Mouse (Mus musculus): ENCODE measurements around the gene Pnrc2.

Pnrc2 gene

DNA sequence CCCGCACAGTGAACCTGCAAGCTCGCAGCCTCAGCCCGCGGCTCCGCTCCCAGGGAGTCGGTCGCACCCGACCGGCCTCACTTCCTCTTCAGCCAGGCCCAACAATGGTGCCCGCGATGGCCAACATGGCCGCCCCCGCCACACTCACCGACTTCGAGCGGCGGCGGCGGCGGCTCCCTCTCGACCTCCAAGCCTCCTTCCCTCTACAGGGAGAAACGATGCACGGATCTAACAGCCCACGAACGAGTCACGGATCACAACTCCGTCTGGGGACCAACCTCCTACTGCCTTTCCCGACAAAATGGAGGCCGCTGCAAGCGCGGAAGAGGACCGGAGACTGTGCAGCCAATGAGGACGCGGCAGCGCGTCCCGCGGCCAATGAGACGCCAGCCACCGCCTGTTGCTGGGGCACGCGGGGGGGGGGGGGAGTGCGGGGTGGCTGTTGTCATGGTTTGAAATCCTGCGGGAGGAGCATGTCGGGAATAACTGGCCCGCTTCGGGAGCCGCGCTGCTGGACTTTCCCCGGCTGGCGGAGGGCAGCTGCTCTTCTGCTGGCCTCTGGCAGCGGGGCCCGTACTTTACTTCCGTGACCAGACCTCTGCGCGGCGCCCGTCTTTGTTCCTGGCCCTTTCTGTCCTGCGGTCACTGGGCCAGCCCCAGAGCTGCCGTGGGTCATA, at the start of gene Pnrc2:
Gene Pnrc2, minus strand, starts transcription at position 325 of the 677 bp plus-strand sequence.
- peak; percentile 88 for DNase-seq (ENCODE audit: low spot score)

DNA sequence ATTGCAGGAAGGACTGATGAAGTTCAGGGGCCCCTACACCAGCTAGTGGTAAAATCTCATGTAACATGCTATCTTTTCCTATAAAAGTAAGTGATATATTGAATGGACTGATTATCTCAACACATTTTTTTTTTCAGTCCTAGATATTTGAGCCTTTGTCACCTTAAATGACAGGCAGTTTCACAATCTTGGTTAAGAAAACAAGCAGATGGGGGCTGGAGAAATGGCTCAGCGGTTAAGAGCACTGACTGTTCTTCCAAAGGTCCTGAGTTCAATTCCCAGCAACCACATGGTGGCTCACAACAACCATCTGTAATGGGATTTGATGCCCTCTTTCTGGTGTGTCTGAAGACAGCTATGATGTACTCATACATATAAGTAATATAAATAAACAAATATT, 48.5 kb upstream of the Pnrc2 start:
- DNase-seq (ENCODE audit: low spot score) = no peak

DNA sequence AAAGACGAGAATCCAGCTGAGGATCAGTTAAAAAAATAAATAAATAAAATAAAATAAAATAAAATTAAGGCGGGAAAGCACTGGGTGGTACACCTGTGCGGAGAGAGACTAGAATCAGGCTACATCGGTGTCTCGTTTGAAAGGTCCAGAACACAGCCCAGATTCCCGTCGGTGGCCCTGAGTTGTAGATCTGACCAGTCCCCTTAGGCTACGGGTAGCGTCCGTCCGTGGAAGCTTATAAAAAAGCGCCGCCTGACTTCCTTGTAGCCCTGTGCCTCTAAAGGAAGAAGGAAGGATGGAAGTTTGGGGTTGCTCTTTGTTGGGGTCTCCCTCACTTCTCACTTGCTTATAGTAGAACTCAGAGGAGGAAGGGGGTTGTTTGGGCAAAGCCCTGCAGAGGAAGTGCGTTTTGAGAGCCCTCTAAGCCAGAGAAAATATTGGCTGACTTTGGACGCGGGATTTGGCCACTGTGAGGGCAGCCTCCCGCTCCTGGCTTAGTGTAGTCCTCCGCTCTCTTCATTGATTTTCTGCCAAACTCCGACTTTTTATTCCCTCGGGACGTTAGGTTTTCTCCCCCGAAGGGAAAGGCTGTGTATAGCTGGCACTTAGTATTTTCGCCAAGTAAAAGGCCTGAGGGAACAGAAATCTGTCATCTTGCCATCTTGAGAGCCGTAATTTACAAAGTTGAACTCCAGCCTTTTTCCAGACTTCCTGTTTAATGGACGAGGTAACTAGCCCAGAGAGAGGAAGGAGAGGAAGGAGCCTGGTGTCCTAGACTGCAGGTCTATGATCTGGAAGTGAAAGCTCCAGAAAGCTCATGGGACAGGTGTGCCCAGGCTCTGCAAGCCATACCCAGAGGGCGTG, 47.8 kb upstream of the Pnrc2 start:
- DNase-seq (ENCODE audit: low spot score) = no peak

DNA sequence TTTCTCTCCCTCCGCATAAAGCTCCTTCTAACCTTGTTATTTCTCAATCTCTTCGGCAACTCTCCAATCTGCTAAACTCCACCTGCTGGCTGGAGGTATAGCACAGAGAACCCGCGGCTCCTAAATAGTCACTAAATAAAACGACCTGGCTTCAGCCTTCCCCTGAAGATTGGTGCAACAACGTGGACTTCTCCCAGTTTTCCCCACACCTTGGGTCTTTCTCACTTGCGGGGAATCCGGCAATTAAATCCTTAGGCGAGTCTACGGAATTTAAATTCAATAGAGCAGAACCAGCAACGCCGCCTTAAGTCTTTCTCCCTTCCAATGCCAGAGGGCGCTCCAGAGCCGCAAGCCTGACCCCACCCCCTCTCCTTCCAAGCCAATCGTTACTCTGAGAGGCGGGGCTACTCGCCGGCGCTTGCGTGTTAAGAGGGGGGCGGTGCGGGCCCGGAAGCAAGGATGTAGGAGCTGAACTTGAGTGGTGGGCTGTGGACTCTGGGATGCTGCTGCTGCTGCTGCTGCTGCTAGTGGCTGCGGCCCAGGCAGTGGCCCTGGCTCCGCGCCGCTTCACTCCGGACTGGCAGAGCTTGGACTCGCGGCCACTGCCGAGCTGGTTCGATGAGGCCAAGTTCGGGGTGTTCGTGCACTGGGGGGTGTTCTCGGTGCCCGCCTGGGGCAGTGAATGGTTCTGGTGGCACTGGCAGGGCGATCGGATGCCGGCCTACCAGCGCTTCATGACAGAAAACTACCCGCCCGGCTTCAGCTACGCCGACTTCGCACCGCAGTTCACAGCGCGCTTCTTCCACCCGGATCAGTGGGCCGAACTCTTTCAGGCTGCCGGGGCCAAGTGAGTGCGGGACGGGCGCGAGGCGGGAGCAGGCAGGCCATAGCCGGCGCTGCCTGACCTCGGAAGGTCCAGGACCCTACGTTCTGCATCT, 46.9 kb upstream of the Pnrc2 start, which contains the start of gene Fuca1:
Gene Fuca1, plus strand, starts transcription at position 432 of the 938 bp plus-strand sequence.
- DNase-seq (ENCODE audit: low spot score) = peak; percentile 97

DNA sequence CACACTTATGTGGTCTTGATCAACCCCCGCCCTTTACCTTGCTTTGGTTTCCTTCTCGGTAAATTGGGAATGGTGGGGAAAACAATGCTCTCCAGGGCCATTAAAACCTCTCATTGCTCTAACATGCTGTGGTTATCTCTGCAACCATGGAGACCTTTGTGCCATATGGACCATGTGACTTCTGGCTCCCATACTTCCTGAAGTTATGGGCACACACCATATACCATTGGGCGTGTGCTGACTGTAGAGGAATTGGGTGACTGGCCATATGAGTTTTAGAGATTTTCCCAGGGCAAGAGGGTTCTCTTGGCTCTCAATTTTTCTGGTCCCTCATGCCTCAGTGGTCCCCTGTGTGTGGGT, 45.6 kb upstream of the Pnrc2 start:
- no peak for DNase-seq (ENCODE audit: low spot score)

DNA sequence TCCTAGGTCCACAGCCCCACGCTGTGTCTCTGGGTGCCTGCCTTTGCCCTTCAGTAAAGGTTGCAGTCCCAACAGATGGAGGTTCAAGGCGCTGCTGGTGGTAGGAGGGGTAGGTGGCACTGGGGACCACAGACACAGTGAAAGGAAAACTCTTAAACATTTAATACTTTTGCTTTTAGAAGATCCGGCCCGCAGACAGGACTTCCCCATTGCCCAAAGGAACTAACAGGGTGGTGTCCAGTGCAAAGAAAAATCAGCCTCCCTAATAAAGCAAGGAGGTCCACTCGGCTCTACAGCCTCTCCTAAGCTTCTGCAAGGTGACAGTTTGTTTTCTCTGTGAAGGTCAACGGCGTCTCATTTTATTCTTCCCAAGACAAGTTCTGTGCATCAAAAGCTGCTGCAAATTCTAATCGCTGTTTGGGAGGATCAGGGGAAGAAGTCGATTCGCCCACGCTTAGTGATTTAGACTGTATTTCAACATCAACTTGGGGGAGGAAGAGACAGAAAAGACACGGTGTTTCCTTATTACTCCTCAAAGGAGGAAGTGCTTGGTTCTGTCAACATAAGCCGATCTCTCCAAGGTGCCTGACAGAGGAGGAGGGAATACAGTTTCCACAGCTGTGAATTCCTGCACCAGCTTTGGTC, 45.1 kb upstream of the Pnrc2 start:
- no peak for DNase-seq (ENCODE audit: low spot score)

DNA sequence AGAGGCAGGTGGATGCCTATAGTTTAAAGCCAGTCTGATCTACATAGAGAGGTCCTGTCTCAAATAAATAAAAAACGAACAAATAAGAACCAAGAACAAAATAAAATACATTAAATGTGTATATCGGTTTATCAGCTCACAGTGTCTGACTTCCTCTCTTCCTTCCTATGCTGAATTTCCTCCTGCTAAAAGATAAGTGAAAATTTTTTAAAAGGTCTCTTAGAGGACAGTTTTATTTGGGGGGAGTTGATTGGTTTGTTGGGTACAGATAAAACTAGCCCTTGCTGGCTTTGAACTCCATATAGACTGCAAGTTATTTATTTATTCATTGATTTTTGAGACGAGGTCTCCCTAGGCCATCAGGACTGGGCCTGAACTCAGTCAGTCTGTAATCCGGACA, 39.8 kb upstream of the Pnrc2 start:
- no peak for DNase-seq (ENCODE audit: low spot score)

DNA sequence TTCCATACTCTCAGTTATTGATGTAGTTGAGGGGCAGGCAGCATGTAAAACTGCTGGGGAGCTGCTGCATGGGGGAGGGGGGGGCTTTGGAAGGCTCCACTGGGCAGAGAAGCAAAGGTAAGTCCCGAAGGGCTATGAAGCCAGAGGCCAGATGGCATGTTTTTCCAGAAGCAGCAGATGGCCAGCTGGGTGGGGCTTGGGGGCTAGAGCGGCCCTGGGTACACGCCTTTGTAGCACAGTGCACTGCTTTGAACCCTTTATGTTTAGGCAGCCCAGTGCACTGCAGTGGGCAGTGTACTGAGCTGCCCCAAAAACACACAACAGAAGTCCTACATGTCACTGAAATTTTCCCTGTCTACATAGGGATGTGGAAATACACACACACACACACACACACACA, 39.2 kb upstream of the Pnrc2 start:
- DNase-seq (ENCODE audit: low spot score) = no peak

DNA sequence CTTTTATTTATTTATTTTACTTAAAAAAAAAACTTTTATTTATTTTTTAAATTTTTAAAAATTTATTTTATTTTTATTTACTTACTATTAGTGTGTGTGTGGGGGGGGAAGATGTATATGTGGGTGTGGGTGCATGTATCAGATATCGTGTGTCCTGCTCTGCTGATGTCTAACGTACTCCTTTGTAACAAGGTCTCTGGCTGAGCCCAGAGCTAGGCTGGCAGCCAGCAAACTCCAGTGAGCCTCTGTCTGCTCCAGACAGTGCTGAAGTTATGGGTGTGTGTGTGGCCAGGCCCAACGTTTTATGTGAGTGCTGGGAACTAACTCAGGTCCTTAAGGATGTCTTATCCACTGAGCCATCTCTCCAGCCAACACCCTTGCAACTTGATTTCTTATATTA, 38.5 kb upstream of the Pnrc2 start:
- no peak for DNase-seq (ENCODE audit: low spot score)

DNA sequence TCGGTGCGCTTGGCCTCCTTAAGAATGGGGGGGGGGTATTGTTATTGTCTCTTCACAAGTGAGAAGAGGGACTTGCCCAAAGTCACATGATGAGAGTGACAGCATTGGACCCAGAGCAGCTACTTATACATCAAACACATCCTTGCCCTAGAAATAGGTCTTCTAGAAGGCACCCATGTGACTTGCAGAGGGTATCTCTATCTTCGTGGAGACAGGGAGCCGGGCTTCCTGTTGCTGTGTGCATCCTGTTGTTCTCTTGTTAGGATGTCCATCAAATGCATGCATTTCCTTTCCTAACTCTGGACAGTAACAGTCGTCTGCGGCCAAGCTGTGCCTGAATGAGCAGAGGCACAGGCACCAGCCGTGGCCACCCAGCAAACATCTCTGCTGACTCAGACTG, 37.9 kb upstream of the Pnrc2 start:
- DNase-seq (ENCODE audit: low spot score) = peak; percentile 74

DNA sequence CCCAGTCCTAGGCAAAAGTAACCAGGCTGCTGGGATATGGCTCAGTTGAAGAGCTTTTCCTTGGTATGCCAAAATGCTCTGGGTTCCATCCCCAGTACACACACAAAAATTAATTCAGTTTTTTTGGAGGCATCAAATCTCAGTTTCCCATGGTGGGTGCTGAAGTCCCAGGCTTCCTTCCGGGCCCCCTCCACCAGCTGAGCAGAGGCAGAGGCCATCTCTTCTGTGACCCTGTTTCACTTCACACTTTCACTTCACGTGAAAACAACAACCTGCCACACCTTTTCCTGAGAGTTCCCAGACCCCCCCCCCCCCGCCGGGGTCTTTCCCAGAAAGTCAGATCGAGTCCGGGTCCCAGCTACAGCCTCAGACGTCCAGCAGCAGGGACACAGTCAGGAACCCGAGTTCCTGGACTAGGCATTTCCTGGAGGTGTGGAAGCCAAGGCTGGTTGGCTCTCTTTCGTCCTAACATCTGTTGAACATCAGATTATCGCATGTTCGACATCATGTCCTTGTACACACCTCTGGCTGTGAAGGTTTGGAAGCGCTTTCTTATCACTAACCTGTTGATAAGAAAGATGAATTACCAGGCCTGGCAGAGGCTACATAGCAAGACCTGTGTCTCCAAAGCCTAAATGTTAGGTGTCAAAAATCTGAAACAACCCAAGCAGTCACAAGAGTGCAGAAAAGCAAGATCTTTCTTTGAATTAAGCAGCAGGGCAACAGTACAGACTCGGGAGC, 35.8 kb upstream of the Pnrc2 start:
- DNase-seq (ENCODE audit: low spot score) = no peak

DNA sequence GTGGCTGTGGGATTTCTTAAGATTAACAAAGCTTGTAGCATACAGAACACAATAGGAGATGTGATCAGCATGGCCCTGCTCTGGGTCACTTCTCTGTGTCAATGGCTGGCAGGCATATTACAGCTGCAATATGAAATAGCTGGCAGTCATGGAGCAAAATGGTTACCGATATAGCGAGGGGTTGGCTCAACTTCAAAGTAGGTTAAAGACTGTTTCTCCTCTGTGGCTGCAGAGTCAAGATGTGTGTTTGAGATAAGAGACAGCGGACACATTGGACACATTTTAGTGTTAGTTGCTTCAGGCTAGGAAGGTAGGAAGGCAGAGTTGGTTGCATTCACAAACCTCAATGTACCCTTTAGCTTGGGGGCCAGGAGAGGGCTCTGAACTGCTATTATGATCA, 33.0 kb upstream of the Pnrc2 start:
- peak; percentile 21 for DNase-seq (ENCODE audit: low spot score)

DNA sequence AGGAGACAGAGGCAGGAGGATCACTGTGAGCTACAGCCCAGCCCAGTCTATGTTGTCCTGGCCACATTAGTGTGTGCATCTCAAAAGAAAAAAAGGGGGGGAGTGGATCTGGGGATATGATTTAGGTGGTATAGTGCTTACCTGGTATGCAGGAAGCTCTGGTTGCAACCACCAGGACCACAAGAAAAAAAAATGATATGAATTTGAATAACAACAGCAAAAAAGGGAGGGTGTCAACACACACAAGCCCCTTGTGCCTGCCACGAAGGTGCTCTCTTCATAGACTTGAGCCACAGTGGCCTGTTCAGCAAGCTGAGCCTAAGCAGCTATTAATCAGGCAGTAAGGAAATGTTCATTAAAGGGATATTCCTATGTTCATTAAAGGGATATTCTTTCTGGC, 31.2 kb upstream of the Pnrc2 start:
- DNase-seq (ENCODE audit: low spot score) = peak; percentile 71

DNA sequence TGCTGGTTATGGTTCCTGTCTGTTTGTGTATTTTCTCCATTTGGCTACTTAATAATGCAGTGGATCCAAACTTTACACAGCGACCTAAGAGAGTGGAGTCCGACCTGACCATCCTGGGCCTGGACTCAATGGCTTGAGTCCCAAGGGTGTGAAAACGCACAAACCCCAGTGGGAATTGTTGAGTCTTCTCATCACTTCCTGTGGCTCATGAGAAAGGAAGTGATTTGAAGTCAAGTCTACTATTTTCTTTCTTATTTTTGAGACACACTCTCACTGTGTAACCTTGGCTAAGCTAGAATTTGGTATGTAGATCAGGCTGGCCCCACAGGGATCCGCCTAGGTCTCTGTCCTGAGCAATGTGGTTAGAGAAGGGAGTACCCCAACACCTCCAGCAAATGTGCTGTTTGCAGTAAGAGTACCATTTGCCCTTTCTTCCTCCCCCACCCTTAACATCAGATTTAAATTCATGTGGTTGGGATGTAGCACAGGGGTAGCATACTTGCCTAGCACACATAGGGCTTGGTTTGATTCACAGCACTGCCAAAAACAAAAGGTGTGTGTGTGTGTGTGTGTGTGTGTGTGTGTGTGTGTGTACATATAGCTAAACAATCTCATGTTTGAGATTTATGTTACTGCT, 29.1 kb upstream of the Pnrc2 start:
- DNase-seq (ENCODE audit: low spot score) = no peak

DNA sequence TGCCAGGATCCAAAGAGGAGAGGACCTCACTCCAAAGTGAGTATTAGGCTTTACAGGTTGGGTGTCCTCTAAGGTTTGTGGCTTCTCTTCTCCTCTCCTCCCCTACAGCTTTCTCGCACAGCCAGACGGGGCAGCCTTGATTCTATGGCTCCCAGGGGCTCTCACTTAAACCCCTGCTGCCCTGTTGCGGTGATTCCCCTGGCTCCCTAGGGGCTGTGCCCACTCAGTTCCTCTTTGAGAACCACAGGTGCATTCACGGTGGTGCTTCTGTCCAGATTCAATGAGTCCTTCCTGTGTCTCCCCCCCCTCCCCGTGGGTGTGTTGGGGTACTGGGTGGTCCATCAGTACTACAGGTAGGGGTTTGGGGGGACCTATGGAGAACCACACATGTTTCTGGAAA, 26.4 kb upstream of the Pnrc2 start:
- DNase-seq (ENCODE audit: low spot score) = no peak

DNA sequence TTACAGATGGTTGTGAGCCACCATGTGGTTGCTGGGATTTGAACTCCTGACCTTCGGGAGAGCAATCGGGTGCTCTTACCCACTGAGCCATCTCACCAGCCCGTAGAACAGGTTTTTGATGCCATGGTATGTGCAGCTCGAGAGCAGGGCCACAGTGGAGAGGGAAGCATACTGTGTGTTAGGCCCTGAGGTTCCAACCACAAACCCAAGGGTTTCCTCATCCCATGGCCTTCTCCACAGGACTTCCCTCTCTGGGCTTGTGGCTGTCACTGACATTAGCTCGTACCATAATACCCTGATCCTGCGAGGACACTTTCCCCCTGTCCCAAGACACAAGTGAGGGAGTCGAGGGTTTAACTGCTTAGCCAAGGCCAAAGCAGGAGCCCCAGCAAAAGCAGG, 25.4 kb upstream of the Pnrc2 start:
- DNase-seq (ENCODE audit: low spot score) = no peak

DNA sequence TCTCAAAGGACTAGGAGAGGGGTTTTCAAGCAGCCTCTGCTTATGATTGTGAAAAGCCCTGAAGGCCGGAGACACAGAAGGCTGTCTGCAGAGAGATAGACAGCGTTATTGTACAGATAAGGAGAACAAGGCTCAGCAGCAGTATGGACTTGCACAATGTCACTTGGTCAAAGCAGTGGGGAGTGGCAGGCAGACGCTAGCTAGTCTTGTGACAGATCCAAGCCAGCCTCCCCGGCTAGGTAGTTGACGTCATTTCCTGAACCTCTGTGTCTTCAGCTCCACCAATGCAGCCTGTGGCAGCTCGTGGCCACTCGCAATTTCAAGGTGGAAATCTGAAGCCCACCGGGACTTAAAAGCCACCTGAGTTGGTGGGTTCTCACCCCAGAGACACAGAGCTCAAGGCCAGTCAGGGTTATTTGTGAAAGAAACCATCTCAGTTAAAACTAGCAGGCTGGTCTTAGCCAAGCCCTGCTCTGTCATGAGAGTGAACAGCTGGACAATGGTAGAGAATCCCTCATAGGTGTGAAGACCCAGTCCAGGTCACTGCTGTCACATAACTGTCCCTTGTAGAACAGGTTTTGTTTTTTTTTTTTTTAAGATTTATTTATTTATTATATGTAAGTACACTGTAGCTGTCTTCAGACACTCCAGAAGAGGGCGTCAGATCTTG, 24.9 kb upstream of the Pnrc2 start:
- DNase-seq (ENCODE audit: low spot score) = peak; percentile 87

DNA sequence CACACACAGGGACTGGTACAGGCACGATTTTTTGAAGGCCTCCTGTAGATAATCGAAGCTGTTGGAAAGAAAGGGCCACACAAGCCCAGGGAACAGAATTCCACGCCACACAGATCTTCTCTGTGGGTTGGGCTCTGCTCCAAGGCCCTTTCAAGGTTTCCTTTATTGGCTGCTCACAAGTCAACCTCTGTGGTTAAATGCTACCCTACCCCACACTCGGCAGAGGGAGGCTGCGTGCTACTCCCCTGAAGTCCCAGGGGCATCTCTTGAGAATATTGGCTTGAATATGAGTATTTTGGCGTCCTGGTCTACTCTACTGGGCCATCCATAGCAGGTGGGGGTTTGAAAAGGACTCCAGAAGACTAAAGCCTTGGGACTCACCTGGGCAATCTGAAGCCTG, 22.5 kb upstream of the Pnrc2 start:
- peak; percentile 36 for DNase-seq (ENCODE audit: low spot score)

DNA sequence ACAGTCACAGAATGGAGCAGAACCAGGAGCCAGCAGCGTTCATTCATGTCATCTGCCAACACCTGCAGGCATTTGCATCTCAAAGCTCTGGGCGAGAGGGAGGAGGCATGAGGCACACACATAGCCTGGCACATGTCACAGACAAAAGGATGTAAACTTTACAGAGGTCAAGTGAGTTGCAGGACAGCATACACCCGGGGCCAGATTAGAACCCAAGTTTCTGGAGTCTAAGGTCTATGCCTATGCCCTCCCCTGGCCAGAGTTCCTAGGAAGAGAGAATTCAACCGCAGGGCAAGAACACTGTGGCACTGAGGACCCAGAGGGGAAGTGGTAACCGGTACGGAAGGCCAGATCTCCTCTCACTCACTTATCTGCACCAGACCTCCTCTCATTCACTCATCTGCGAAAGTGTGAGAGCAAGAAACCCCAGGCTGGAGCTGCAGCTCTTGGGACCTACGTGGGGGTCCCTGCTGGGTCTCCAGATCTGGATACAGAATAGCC, 21.5 kb upstream of the Pnrc2 start, which contains the start of gene Cnr2:
Gene Cnr2, plus strand, starts transcription at position 324 of the 501 bp plus-strand sequence.
- peak; percentile 51 for DNase-seq (ENCODE audit: low spot score)

DNA sequence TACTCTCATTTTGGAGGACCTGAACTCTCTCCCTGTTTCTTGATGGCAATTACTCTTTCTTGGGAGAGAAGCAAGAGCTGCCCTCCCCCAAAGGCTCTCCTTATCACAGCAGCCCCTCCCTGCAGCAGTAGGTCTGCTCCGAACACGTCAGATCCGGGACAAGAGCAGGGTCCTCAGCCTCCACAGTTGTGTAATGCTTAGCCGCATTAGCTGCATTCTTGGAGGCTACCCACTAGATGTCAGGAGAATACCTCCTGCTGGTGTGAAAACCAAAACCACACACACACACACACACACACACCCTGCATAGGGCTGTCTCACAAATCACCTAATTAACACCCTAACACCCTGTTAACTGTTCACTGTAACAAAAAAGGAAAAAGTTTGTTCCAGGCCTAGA, 19.2 kb upstream of the Pnrc2 start:
- no peak for DNase-seq (ENCODE audit: low spot score)

Measured in T-cell, adult 2 months (primary cell).